In the genomic region with DNA sequence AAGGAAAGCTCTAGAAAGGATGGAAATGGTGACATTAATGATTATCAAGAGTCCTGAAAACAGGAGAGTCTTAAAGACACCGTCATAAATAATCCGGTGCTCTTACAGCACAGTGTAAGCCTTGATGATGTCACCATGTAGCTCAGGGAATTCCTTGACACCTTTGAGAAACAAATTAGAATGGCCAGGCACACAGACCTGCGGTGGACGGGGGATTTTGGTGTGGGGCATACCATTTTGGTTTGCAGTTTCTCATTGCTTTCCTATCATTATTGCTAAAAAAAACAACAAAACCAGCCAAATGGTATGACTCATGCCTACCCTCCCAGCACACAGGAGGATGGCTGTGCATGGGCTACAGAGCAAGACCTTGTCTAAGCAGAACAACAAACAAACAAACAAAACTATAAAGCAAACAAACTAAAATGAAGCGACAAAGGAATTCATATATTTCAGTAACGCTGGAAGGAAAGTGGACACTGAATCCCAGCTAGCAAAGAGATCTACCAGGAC, we compare ENCODE assay signal across 20 mouse cellular contexts.
DNase-seq lines count a peak whose midpoint lies in the region; TF ChIP-seq lines count a peak whose summit lies in the region.
"Had no signal": no experiment of that assay in that cellular context is flagged by ENCODE, and none has a peak within 500 bp of the region (broad histone marks: within the 10 kb centered on the region; RNA-seq: fewer than 3 reads in every experiment).

No protein-coding gene starts in this region.

- peak overlapping the region; percentile 47 for H3K4me2 ChIP-seq in CH12.LX (ENCODE audit: insufficient read depth, low read depth, poor library complexity, severe bottlenecking)
- H3K4me2 ChIP-seq: embryonic facial prominence, embryonic 12.5 days; forebrain, embryonic 13.5 days; forebrain, embryonic 15.5 days had no signal

- in situ Hi-C loops in CH12.LX (cut with MboI; ENCODE audit: low pct_ligation_motif_present, low pct_unique_long_range_greater_than_20kb, low sequenced_read_pairs), result loop anchor here (5.0 to 10.0 kb wide), 2 partner anchors 109 to 491 kb away; a partner anchor contains a TSS

- H3K79me2 ChIP-seq in CH12.LX (replicated peaks; ENCODE audit: control insufficient read depth, extremely low read depth, insufficient read depth, poor library complexity, severe bottlenecking), result no peaks in the 10 kb centered on the region

- no peak for TF ChIP-seq EP300 in CH12.LX (IDR thresholded peaks at IDR 0.05; ENCODE audit: low read length)

- TF ChIP-seq POLR2A in CH12.LX (IDR thresholded peaks at IDR 0.05; ENCODE audit: low read depth, low read length), result no peak

- TF ChIP-seq CTCF in CH12.LX (conservative IDR thresholded peaks at IDR 0.05 in 1 of 2, IDR thresholded peaks at IDR 0.05 in 1 of 2; ENCODE audit: low read depth in 2 of 2, low read length in 2 of 2), result no peak

- no peaks in the 10 kb centered on the region for H3K27me3 ChIP-seq in CH12.LX (replicated peaks)
- H3K27me3 ChIP-seq: embryonic facial prominence, embryonic 12.5 days; forebrain, embryonic 13.5 days; forebrain, embryonic 15.5 days had no signal

- DNase-seq in 3T3-L1 (ENCODE audit: low read depth, low spot score) (peak; percentile 58), CH12.LX (ENCODE audit: extremely low read depth) (no peak), adipocyte (ENCODE audit: low spot score) (peak; percentile 24)
- no peak for DNase-seq in layer of hippocampus, adult 9-11 months
- DNase-seq in B cell, adult 2 months, result no peak
- no peak for DNase-seq in gastrocnemius, postnatal 25 days
- DNase-seq: adrenal gland, adult 8-10 months; adrenal gland, postnatal 14 days; adrenal gland, postnatal 36 days; cerebellum, adult 11-12 months; cerebellum, adult 2 months; cerebellum, adult 9-10 months; cerebellum, postnatal 10 days; cerebellum, postnatal 25 days; forebrain, postnatal 0 days had no signal

- peaks cover 18 to 35% of the 10 kb centered on the region in 2 experiments for H3K4me1 ChIP-seq in CH12.LX (ENCODE audit: control insufficient read depth in 1 of 2, insufficient read depth in 2 of 2)
- H3K4me1 ChIP-seq: embryonic facial prominence, embryonic 10.5 days; embryonic facial prominence, embryonic 12.5 days; forebrain, embryonic 13.5 days; forebrain, embryonic 15.5 days had no signal

- H3K9ac ChIP-seq in CH12.LX (ENCODE audit: insufficient read depth, low read depth), result no peak overlapping the region
- H3K9ac ChIP-seq: embryonic facial prominence, embryonic 12.5 days; forebrain, embryonic 13.5 days; forebrain, embryonic 15.5 days; forebrain, postnatal 0 days had no signal

- no peak for TF ChIP-seq RAD21 in CH12.LX (IDR thresholded peaks at IDR 0.05; ENCODE audit: low read depth, low read length)

- no peak overlapping the region for H3K4me3 ChIP-seq in CH12.LX (replicated peaks in 1 of 3; ENCODE audit: low read depth in 2 of 3, low read length in 2 of 3, poor library complexity in 1 of 3)
- H3K4me3 ChIP-seq: embryonic facial prominence, embryonic 10.5 days; embryonic facial prominence, embryonic 12.5 days; forebrain, embryonic 13.5 days; forebrain, embryonic 15.5 days had no signal

- dilution Hi-C loops in CH12.LX (cut with MboI; ENCODE audit: extremely low pct_ligation_motif_present, extremely low pct_unique_long_range_greater_than_20kb, low sequenced_read_pairs), result no loop called here

- H3K36me3 ChIP-seq in CH12.LX (replicated peaks in 1 of 2; ENCODE audit: control insufficient read depth in 1 of 2, insufficient read depth in 1 of 2, low read length in 1 of 2), result no peaks in the 10 kb centered on the region
- H3K36me3 ChIP-seq: embryonic facial prominence, embryonic 10.5 days; embryonic facial prominence, embryonic 12.5 days; forebrain, embryonic 15.5 days; G1E had no signal

- H3K9me3 ChIP-seq in CH12.LX (replicated peaks; ENCODE audit: low read length), result no peaks in the 10 kb centered on the region
- H3K9me3 ChIP-seq: embryonic facial prominence, embryonic 10.5 days; embryonic facial prominence, embryonic 12.5 days; forebrain, embryonic 13.5 days; forebrain, embryonic 15.5 days; G1E had no signal

- H3K27ac ChIP-seq in CH12.LX (ENCODE audit: insufficient read depth, low read depth), result no peak overlapping the region
- H3K27ac ChIP-seq: embryonic facial prominence, embryonic 10.5 days; embryonic facial prominence, embryonic 12.5 days; forebrain, embryonic 13.5 days; forebrain, embryonic 15.5 days had no signal

TF ChIP-seq in CH12.LX, 34 proteins besides CTCF, POLR2A, EP300 and RAD21:
- peak; percentile 17; the same call in 1 of the 2 replicates for TF ChIP-seq IRF4 (IDR thresholded peaks at IDR 0.05; ENCODE audit: low read depth, low read length)
- TF ChIP-seq BHLHE40 (IDR thresholded peaks at IDR 0.05; ENCODE audit: low read depth, low read length), result 0 out of 2 replicates have a peak, but pooled peaks have one; percentile 25
- TF ChIP-seq ETS1 (conservative IDR thresholded peaks at IDR 0.05; ENCODE audit: low read depth, low read length), result peak; percentile 52; the same call in 1 of the 2 replicates
- peak; percentile 32; the same call in 1 of the 2 replicates for TF ChIP-seq MEF2A (IDR thresholded peaks at IDR 0.05; ENCODE audit: borderline replicate concordance, low read depth, low read length)
- TF ChIP-seq NELFE (IDR thresholded peaks at IDR 0.05; ENCODE audit: low read depth, low read length), result no peak
- 0 out of 2 replicates have a peak, but pooled peaks have one; percentile 18 for TF ChIP-seq TCF12 (IDR thresholded peaks at IDR 0.05; ENCODE audit: low read depth, low read length)
- peak; percentile 94 for TF ChIP-seq CHD1 (IDR thresholded peaks at IDR 0.05; ENCODE audit: low read depth, low read length)
- no peak for TF ChIP-seq JUND (conservative IDR thresholded peaks at IDR 0.05; ENCODE audit: low read depth, low read length)

Comparison
In these comparisons a context has a peak if more than half of its experiments do, and no peak if none do; other contexts are left out.
1. DNase-seq: peak in 3T3-L1 (single experiment) and adipocyte (single experiment); none in CH12.LX (single experiment), layer of hippocampus, adult 9-11 months (single experiment), B cell, adult 2 months (0 of 2) and gastrocnemius, postnatal 25 days (single experiment).